Mouse (Mus musculus) stomach, postnatal 0 days (tissue): Measurements from ENCODE around the gene Nsun7.

ENCODE experiments used
- CTCF ChIP-seq: IDR thresholded peaks from 2 replicates; pipeline ENCODE4 v1.5.1; 2016; ENCODE audit warnings: antibody characterized with exemption, low read depth, mild to moderate bottlenecking, moderate library complexity
- EP300 ChIP-seq: optimal IDR thresholded peaks from 2 replicates; pipeline ENCODE3; 2016; ENCODE audit warnings: antibody characterized with exemption

DNA sequence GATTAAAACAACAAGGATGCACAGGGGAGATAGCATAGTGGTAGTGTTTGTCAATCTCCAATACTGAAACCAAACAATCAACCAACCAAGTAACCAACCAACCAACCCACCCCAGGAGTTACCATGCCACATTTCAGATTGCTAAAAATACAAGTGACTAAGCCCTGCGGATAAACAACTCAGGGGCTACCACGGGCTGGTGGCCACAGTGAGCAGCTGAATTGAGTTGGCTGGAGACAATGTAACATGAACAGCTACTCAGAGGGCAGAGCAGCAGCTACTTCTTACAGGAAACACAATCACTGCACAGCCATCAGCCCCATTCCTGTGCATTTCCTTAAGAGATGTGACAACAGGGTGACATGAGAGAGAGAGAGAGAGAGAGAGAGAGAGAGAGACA lies 84.5 kb downstream of the Nsun7 start:
- TF ChIP-seq EP300 (no peak), CTCF (no peak)
